Mouse (Mus musculus) midbrain, embryonic 12.5 days (tissue): Measurements from ENCODE around the gene Adal. TPM values are rescaled to one million over a fixed set of nuclear protein-coding genes. Genes with fewer than 3 reads are reported as not detected.

Experiments
- ATAC-seq: fragments of 200-750 bp; cut with Nextera tagmentation; 2 replicates; pipeline ENCODE4 v1.8.0; 2017; ENCODE audit warnings: low read depth, moderate TSS enrichment, moderate library complexity; ENCODE audit not compliant: low FRiP score
- H3K27ac ChIP-seq: fragments of 300-500 bp; sonication (generic); replicated peaks from 2 replicates; pipeline ENCODE4 v1.5.1; 2016; ENCODE audit warnings: mild to moderate bottlenecking
- H3K27me3 ChIP-seq: fragments of 300-500 bp; sonication (generic); 2 replicates; pipeline ENCODE4 v1.6.1; 2016; ENCODE audit warnings: mild to moderate bottlenecking
- H3K36me3 ChIP-seq: fragments of 300-500 bp; sonication (generic); 2 replicates; pipeline ENCODE4 v1.6.1; 2016
- H3K4me1 ChIP-seq: fragments of 300-500 bp; sonication (generic); 2 replicates; pipeline ENCODE4 v1.6.1; 2016
- H3K4me2 ChIP-seq: fragments of 300-500 bp; sonication (generic); replicated peaks from 2 replicates; pipeline ENCODE4 v1.6.1; 2016; ENCODE audit warnings: mild to moderate bottlenecking, moderate library complexity
- H3K4me3 ChIP-seq: fragments of 300-500 bp; sonication (generic); 2 replicates; pipeline ENCODE4 v1.5.1; 2016; ENCODE audit warnings: mild to moderate bottlenecking
- H3K9ac ChIP-seq: fragments of 300-500 bp; sonication (generic); replicated peaks from 2 replicates; pipeline ENCODE4 v1.6.1; 2016; ENCODE audit warnings: mild to moderate bottlenecking, moderate library complexity
- H3K9me3 ChIP-seq: fragments of 300-500 bp; sonication (generic); 2 replicates; pipeline ENCODE4 v1.6.1; 2016; ENCODE audit warnings: mild to moderate bottlenecking
- WGBS: fragments of 180-500 bp; shearing (Covaris S2); methylation state at CpG from one replicate; pipeline ENCODE4 v1.1.7; 2016; 5-methylcytosine and 5-hydroxymethylcytosine counted together
- polyA plus RNA-seq: library from polyadenylated mRNA; unstranded; fragments of >200 nt; fragmentation: Nextera tagmentation; extraction: Ambion mirVana; gene quantifications from 2 replicates; pipeline ENCODE4 v1.2.1, GENCODE M21; 2016

Gene Adal
- polyA plus RNA-seq, 1 experiment from 2014 or later: 29.7 TPM

DNA sequence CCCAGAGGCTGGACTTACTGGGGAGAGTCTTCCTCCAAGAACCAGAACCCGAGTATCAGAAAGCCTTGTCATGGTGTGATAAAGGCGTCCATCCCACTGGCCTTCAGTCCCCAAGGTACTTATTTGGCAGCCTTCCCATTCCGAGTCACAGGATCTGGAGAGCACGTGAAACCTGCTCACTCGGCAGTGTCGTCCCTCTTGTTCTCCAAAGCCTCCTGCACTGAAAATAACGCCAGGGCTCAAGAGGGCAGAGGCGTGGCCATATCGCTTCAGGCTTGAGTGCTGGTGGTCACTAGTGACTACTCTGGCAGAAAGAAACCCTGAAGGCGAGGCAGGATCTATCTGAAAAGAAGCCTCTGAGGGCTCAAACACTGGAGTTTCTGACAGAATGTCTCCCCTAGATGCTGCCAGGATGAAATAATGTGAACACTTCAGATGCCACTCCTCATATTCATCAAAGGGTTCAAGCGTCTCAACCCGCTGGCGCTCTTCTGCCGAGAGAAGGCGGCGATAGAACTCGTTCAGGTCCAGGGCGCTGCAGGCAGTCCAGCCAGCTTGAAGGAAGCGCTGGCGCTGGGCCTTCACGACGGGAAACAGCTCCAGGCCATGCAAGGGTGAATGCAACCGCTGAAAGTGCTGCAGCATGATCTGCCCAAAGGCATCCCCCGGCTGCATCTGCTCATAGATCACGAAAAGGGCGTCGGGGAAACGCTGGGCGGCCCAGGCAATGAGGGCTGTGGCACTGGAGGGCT is 786 bp upstream of the Adal start:
- H3K27me3 ChIP-seq: no peaks in the 10 kb centered on the region
- peak overlapping the region; percentile 97 for H3K27ac ChIP-seq
- peak overlapping the region; percentile 53 for H3K4me3 ChIP-seq
- H3K4me2 ChIP-seq: peak overlapping the region; percentile 87
- H3K36me3 ChIP-seq: peaks cover 23% of the 10 kb centered on the region; the same call in 1 of the 2 replicates
- peak overlapping the region; percentile 92 for H3K9ac ChIP-seq
- H3K4me1 ChIP-seq: peaks cover 28% of the 10 kb centered on the region
- WGBS: 56% methylated on average over 29 of the region's 29 CpGs
- no peaks in the 10 kb centered on the region for H3K9me3 ChIP-seq
- no peak for ATAC-seq

DNA sequence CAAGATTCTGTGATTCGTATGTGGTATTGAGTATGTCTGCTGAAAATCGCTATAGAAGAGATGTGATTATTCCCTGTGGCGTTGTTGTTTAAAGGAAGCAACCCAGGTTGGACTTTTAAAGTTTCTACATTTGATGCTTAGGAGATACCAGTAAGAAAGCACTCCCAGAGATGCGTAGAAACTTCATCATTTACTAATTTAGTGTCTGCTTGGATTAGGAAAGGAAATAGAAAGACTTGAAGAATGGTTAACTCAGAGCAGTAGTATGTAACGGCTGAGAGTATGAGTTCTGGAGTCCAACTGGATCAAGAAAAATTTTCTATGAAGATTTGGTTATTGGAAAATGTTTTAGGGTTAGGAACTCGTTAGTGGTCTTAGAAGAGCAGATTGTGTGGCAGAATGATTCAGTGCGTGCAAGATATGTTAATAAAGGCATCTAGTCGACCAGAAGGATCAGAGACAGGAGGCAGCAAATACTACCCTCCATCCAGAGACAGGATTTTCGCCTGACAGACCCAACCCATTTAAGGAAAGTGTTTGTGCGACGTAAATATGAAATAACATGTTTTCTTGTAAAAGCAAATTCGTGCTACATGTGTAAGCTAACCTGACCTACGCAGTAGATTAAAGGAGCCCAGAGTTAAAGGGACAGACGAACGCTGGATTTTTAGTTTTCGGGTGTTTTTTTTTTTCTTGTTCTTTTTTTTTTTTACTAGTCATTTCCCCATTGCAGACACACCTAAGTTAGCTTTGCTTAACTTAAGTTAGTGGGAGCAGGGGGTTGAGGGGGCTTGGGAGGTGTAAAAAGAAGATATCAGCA is 1.2 kb downstream of the Adal start:
- Histone ChIP-seq H3K36me3 (peaks cover 32% of the 10 kb centered on the region), H3K27me3 (no peaks in the 10 kb centered on the region), H3K9me3 (no peaks in the 10 kb centered on the region), H3K4me1 (peaks cover 28% of the 10 kb centered on the region), H3K4me3 (peak overlapping the region; percentile 53), H3K27ac (peak overlapping the region; percentile 97), H3K9ac (peak overlapping the region; percentile 92), H3K4me2 (peak overlapping the region; percentile 87)
- no peak for ATAC-seq
- WGBS: 80% methylated on average over 16 of the region's 16 CpGs

- Histone ChIP-seq H3K4me1 (peaks cover 28% of the 10 kb centered on the region), H3K4me2 (no peak overlapping the region), H3K9me3 (no peaks in the 10 kb centered on the region), H3K4me3 (no peak overlapping the region), H3K27ac (no peak overlapping the region), H3K36me3 (peaks cover 38% of the 10 kb centered on the region), H3K27me3 (no peaks in the 10 kb centered on the region), H3K9ac (no peak overlapping the region)
- WGBS: 62% methylated on average over 2 of the region's 2 CpGs
- ATAC-seq: no peak
These were observed 2.2 kb downstream of the Adal start for GRCm38 (mm10) chr2:121142415-121142814.

- no peak for ATAC-seq
- no peaks in the 10 kb centered on the region for H3K9me3 ChIP-seq
- no peaks in the 10 kb centered on the region for H3K4me1 ChIP-seq
- no peak overlapping the region for H3K4me3 ChIP-seq
- H3K27me3 ChIP-seq: no peaks in the 10 kb centered on the region
- H3K27ac ChIP-seq: no peak overlapping the region
- no peak overlapping the region for H3K4me2 ChIP-seq
- 87% methylated on average over 5 of the region's 5 CpGs for WGBS
- H3K36me3 ChIP-seq: peaks cover 51% of the 10 kb centered on the region
- H3K9ac ChIP-seq: no peak overlapping the region
These were observed 9.5 kb downstream of the Adal start for GRCm38 (mm10) chr2:121149679-121150078.

- Histone ChIP-seq H3K4me2 (no peak overlapping the region), H3K9ac (no peak overlapping the region), H3K27ac (no peak overlapping the region), H3K9me3 (no peaks in the 10 kb centered on the region), H3K36me3 (peaks cover 50% of the 10 kb centered on the region), H3K27me3 (no peaks in the 10 kb centered on the region), H3K4me1 (no peaks in the 10 kb centered on the region), H3K4me3 (no peak overlapping the region)
- ATAC-seq: no peak
- 87% methylated on average over 3 of the region's 3 CpGs for WGBS
These were observed 12.9 kb downstream of the Adal start for GRCm38 (mm10) chr2:121153100-121153499.

DNA sequence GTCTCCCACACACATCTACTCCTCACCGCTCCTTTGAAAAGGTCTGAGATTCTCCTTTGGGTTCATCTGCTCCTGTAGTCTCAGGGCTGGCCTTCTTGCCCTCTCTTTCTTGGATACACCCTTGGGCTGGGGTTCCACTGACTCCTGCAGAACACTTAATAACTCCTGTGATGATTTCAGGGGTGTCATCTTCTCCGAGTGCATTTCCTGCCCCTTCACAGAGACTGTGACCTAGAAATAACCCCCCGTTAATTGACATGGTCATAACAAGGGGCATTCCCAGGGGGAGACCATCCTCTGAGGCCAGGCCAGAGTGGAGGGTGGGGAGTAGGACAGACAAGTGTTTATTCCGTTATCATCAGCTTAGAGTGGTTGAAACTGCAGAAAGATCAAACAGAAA is 28.9 kb downstream of the Adal start:
- H3K36me3 ChIP-seq: peaks cover 28% of the 10 kb centered on the region
- no peaks in the 10 kb centered on the region for H3K9me3 ChIP-seq
- no peak overlapping the region for H3K27ac ChIP-seq
- H3K4me2 ChIP-seq: peak overlapping the region; percentile 86
- peak overlapping the region; percentile 85 for H3K4me3 ChIP-seq
- no peaks in the 10 kb centered on the region for H3K27me3 ChIP-seq
- 72% methylated on average over 4 of the region's 4 CpGs for WGBS
- ATAC-seq: no peak
- H3K4me1 ChIP-seq: peaks cover 23% of the 10 kb centered on the region
- H3K9ac ChIP-seq: peak overlapping the region; percentile 85; the same call in 1 of the 2 replicates

DNA sequence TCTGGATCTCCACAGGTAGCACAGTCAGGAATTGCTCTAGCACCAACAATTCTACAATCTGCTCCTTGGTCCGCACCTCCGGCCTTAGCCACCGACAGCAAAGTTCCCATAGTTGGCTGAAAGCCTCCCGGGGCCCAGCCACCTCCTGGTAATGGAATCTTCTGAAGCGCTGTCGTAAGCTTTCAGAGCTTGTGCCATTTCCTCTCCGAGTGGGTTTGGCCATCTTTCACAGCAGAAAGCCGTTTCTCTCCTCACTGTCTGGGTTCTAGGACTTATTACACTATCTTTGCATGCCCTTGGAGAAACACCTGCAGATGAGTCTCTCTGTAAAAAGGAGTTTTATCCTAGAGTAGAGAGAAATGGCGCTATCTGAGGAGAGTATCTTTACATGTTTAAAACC is 29.7 kb downstream of the Adal start:
- Histone ChIP-seq H3K4me3 (peak overlapping the region; percentile 85), H3K4me2 (peak overlapping the region; percentile 86), H3K36me3 (peaks cover 28% of the 10 kb centered on the region), H3K4me1 (peaks cover 23% of the 10 kb centered on the region), H3K27me3 (no peaks in the 10 kb centered on the region), H3K9ac (peak overlapping the region; percentile 85), H3K9me3 (no peaks in the 10 kb centered on the region), H3K27ac (no peak overlapping the region)
- ATAC-seq: no peak
- WGBS: 14% methylated on average over 9 of the region's 9 CpGs

DNA sequence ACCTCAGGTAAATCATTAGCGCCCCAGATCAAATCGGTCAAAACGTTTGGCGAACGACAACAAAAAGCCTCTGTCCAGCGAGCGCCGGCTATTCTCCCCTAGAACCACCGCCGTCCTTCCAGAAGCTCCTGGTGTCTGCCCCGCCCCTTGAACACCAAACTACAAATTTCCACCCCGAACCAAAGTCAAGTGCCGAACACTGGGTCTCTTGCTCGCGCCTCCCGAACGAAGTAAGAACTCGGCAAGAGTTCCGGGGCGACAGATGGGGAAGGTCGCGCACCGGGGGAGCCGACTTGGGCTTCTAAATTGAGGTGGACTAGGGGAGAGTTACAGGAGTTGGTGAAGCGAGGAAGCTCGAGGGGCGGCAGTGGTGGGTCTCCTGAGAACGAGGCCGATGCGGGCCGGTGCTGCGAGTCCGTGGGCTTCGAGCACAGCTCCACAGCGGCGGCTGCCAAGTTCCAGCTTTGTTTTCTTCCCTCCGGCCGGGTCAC is 30.3 kb downstream of the Adal start, which contains the start of gene Tubgcp4:
Tubgcp4 (plus strand) TSS at position 174 of the 491 bp plus-strand sequence.
- no peaks in the 10 kb centered on the region for H3K9me3 ChIP-seq
- no peaks in the 10 kb centered on the region for H3K27me3 ChIP-seq
- H3K4me2 ChIP-seq: peak within 1 kb of the TSS; percentile 86
- peaks cover 23% of the 10 kb centered on the region for H3K4me1 ChIP-seq
- peak within 1 kb of the TSS; percentile 85 for H3K9ac ChIP-seq
- peaks cover 35% of the 10 kb centered on the region for H3K36me3 ChIP-seq
- H3K27ac ChIP-seq: peak within 1 kb of the TSS; percentile 87
- peak; percentile 72 for ATAC-seq
- 0% methylated on average over 37 of the region's 38 CpGs for WGBS
- H3K4me3 ChIP-seq: peak within 1 kb of the TSS; percentile 85

- peak; percentile 96 for ATAC-seq
- peak within 1 kb of the TSS; percentile 86 for H3K4me2 ChIP-seq
- peaks cover 36% of the 10 kb centered on the region for H3K36me3 ChIP-seq
- H3K4me1 ChIP-seq: peaks cover 23% of the 10 kb centered on the region
- H3K27ac ChIP-seq: peak within 1 kb of the TSS; percentile 87
- under 1% methylated on average over 65 of the region's 66 CpGs for WGBS
- no peaks in the 10 kb centered on the region for H3K27me3 ChIP-seq
- peak within 1 kb of the TSS; percentile 85 for H3K9ac ChIP-seq
- peak within 1 kb of the TSS; percentile 85 for H3K4me3 ChIP-seq
- H3K9me3 ChIP-seq: no peaks in the 10 kb centered on the region
These were observed 30.9 kb downstream of the Adal start, which contains the start of gene Zscan29 for GRCm38 (mm10) chr2:121170980-121171742. Gene Zscan29, minus strand, starts transcription at chr2:121171125.

DNA sequence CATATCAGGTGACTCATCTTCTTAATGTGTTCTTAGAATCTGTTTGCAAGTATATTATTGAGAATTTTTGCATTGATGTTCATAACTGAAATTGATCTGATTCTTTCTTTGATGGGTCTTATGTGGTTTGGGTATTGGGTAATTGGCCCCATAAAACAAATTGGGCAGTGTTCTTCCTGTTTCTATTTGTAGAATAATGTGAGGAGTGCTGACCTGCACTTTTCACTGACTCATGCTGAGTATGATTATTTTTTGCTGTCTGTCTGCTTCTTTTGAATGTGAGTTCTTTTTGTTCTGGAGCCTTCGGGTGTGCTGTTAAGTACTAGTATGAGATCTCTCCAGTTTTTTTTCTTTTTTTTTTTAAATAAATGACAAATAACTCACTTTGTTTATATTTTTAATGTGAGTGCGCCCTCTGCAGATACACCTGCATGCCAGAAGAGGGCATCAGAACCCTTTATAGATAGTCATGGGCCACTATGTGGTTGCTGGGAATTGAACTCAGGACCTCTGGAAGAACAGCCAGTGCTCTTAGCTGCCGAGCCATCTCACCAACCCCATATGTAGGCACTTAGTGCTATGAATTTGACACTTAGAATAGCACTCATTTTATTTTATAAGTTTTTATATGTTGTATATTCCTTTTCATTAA is 38.7 kb downstream of the Adal start:
- Histone ChIP-seq H3K27me3 (no peaks in the 10 kb centered on the region), H3K4me3 (no peak overlapping the region), H3K4me1 (no peaks in the 10 kb centered on the region), H3K9ac (no peak overlapping the region), H3K9me3 (no peaks in the 10 kb centered on the region), H3K27ac (no peak overlapping the region), H3K4me2 (no peak overlapping the region), H3K36me3 (peaks cover 73% of the 10 kb centered on the region)
- no peak for ATAC-seq
- 96% methylated on average over 3 of the region's 3 CpGs for WGBS

GRCm38 (mm10) chr2:121183431-121183830 is 43.2 kb downstream of the Adal start:
- WGBS: 96% methylated on average over 5 of the region's 5 CpGs
- Histone ChIP-seq H3K27ac (no peak overlapping the region), H3K4me3 (no peak overlapping the region), H3K36me3 (peaks cover 66% of the 10 kb centered on the region), H3K27me3 (no peaks in the 10 kb centered on the region), H3K9ac (no peak overlapping the region), H3K9me3 (no peaks in the 10 kb centered on the region), H3K4me1 (no peaks in the 10 kb centered on the region), H3K4me2 (no peak overlapping the region)
- no peak for ATAC-seq
